Mouse (Mus musculus) spleen, adult 12 weeks (tissue): ENCODE measurements around the gene Blzf1.

Source experiments
- DNase-seq: peaks from one replicate; pipeline ENCODE4 v3.0.0; 2022; ENCODE audit warnings: low spot score

Gene Blzf1

GRCm38 (mm10) chr1:164307124-164307751, at the start of gene Blzf1:
Blzf1 (minus strand) TSS chr1:164307489.
- DNase-seq = peak; percentile 96

GRCm38 (mm10) chr1:164353443-164353842, 46.2 kb upstream of the Blzf1 start:
- DNase-seq = no peak

- DNase-seq = no peak
Observed at GRCm38 (mm10) chr1:164342161-164342560, 34.9 kb upstream of the Blzf1 start.

GRCm38 (mm10) chr1:164335846-164336245, 28.6 kb upstream of the Blzf1 start:
- DNase-seq = no peak

DNA sequence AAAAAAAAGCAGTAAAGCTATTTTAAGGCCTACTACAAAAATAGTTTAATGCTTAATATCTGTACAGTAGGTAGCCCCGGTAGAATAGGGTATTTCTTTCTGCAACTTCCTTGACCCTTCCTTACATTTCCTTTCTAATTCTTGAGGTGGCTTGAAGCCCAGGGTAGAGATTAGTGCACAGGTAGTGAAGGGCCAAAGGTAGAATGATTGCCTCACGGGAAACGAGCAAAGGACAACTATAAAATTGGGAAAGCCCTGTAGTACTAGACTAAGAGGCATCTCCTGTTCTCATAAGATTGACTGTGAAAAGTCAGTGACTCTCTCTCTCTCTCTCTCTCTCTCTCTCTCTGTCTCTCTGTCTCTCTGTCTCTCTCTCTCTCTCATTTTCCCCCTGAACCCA, 28.1 kb upstream of the Blzf1 start:
- no peak for DNase-seq

- DNase-seq = no peak
Observed at GRCm38 (mm10) chr1:164332559-164332958, 25.3 kb upstream of the Blzf1 start.

DNA sequence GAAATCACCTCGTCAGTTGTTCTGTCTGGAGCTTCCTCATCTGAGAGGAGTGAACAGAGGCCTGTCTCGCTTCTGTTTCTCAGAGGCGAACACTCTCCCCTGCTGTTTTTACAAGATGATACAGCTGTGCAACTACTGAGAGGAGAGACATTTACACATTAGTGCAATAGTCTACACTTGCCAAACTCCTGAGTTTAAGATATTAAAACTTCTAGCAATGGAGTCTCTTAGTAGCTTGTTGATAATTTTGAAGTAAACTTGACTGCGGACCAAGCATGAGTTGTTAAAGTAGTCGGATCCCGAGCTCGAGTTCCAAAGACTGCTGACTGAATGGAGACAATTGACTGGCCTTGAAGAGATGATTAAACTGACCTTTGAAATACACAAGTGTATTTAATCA, 20.5 kb upstream of the Blzf1 start:
- no peak for DNase-seq

GRCm38 (mm10) chr1:164326600-164327155, 19.4 kb upstream of the Blzf1 start:
- DNase-seq = no peak

DNA sequence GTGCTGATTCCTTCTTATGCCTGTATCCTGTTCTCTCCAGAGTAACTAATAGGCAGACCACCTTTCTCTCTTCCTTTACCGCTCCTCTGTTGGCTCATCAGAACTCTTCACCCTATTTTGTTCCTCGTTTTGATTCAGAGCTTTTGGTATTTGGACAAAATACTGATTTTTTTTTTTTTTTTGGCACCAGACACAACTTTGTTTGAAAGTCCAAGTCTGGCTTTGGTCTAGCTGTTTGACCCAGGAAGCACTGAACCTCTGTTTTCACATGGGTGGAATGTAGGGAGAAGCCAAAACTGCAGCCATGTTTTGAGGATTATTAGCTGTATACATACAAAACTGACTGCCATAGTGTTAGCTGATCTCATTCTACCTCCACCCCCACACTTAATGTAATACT, 17.6 kb upstream of the Blzf1 start:
- no peak for DNase-seq

- no peak for DNase-seq
Observed at GRCm38 (mm10) chr1:164324221-164324620, 16.9 kb upstream of the Blzf1 start.

DNA sequence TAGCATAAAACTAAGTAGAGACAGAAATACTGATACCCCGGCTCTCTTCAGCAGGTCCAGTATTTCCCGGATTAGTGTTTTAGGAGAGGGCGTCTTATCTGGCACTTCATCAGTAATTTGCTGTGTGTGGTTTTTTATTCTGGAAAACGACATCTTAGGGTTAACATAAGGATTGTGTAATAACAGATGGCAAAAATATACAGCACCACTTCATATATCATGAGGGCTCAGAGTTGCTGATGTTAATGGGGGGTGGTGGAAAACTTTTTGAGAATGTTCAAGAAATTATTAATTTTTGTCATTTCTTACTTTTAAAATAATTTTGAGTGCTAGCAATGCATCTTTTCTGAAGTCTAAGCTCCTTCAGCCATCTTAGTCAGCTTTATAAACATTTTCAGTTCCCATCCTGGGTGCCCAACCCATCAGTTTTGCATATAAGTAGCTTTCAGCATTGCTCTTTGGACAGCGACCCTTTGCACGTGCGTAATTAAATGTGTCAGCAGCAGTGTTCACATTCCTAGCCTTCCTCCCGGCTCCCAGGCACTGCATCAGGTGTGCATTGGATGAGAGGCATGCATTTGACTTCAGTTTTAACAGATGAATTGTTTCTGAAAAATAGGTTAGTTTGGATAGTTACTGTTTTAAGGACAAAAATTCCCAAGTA, 15.8 kb upstream of the Blzf1 start:
- no peak for DNase-seq

- no peak for DNase-seq
Observed at GRCm38 (mm10) chr1:164321408-164321807, 14.1 kb upstream of the Blzf1 start.

GRCm38 (mm10) chr1:164320731-164321130, 13.4 kb upstream of the Blzf1 start:
- no peak for DNase-seq

GRCm38 (mm10) chr1:164319542-164320140, 12.4 kb upstream of the Blzf1 start:
- no peak for DNase-seq

GRCm38 (mm10) chr1:164318474-164318873, 11.2 kb upstream of the Blzf1 start:
- no peak for DNase-seq

GRCm38 (mm10) chr1:164317261-164317660, 10.0 kb upstream of the Blzf1 start:
- no peak for DNase-seq

GRCm38 (mm10) chr1:164316697-164317096, 9.4 kb upstream of the Blzf1 start:
- DNase-seq = peak; percentile 57

DNA sequence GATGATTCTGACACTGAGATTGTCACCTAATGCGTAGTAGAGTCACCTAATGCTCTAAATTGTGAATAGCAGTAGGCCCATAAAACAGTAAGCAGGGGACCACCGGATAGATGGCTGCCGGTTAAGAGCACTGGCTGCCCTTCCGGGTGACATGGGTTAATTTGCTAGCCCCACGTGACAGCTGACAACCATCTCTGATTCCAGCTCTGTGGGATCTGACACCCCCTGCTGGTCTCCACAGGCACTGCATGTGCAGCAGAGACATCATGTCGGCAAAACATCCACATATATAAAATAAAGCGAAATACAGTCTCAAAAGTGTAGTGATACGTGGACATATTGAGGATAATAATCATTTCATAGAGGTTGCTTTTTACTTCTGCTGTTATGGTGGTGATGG, 8.0 kb upstream of the Blzf1 start:
- DNase-seq = peak; percentile 24

- no peak for DNase-seq
Observed at GRCm38 (mm10) chr1:164314085-164314484, 6.8 kb upstream of the Blzf1 start.

DNA sequence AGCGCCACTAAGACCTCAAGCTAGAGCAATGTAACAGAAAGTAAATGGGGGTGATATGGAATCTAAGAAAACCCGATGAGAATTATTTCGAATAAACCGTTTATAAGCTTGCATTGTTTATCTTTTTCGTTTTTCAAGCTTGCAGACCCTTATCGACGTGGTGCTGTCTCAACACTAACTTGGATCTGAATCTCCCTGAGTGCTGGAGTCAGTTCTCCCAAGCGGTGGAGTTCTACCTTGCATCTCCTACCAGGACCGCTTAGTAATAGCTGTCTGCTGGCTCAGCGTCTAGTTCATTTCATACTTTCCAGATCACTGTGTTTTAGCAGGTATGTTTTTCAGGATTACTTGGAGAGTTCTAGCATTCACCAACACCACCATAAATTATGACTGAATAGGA, 633 bp upstream of the Blzf1 start:
- no peak for DNase-seq

DNA sequence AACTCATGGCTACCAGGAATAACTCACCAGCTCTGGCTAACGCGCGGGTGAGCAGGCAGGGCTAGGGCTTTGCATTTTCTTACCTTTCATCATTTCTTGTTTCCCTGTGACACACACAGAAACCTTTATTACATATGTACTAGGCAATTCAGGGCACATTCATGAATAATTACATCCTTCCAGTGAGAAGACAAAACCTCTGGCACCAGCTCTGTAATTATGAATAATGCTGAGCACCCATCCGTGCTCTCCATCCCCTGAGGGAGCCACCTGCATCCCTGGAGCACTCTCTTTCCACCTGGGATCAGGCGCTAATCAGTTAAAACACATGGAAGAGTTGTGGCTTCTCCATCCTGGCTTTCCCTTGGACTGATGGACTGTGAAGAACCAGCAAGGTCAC, 3.5 kb downstream of the Blzf1 start, which contains the start of gene Nme7:
TSS of gene Nme7 (plus strand) at position 301 of the 400 bp plus-strand sequence.
- DNase-seq = no peak

DNA sequence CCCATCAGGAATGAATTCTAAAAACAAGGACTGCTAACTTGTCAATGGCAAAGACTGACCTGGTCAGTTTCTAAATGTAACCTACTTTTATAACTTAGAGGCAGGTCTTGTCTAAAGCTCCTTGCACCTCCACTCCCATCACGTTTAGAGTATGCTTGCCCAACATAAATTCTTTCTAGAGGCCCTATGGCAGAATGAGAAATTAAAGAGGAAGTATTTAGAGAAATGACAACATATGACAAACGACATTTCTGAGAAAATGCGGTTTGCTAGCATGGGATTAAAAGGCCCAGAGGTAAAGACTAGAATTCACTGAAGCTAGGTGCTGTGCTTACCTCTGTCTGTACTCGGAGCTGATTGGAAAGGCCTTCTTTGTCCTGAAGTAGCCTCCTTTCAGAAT, 5.3 kb downstream of the Blzf1 start:
- no peak for DNase-seq

DNA sequence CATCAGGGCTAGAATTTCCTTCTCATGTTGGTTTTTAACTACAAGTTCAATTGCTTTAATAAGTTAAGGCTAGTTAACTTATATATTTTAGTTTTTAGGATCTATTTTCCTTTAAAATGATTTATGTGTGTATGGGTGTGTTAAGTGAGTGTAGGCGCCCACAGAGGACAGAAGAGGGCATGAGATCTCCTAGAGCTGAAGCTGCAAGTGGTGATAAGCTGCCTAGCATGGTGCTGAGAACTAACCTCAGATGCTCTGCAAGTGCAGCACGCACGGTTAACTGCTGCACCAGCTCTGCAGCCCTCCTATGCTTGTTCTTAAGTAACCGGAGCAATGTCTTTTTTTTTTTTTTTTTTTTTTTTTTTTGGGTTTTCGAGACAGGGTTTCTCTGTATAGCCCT, 10.8 kb downstream of the Blzf1 start:
- DNase-seq = no peak
